Mouse (Mus musculus) Patski (cell line): ENCODE results near the gene March11. TPM values are rescaled to one million over a fixed set of nuclear protein-coding genes. Genes with fewer than 3 reads are reported as not detected.

ENCODE experiments used
- ATAC-seq: fragments of 100-300 bp; one replicate; pipeline ENCODE4 v1.8.0; 2021
- CTCF ChIA-PET: fragments of 350-600 bp; sonication (Branson Sonifier 250); formaldehyde crosslinking; loops from one replicate; lab custom pipeline; 2022; ENCODE audit warnings: inconsistent platforms; lab: Charles Lee
- POLR2A ChIA-PET: fragments of 350-600 bp; sonication (Branson Sonifier 250); formaldehyde crosslinking; loops from one replicate; lab custom pipeline; 2022; ENCODE audit warnings: antibody characterized with exemption, inconsistent platforms; lab: Charles Lee
- DNase-seq: peaks from one replicate; pipeline ENCODE4 v3.0.0-alpha.2; 2011; ENCODE audit warnings: low read depth, low spot score
- H3K27me3 ChIP-seq: fragments of 371-371 bp; one replicate; pipeline ENCODE4 v1.5.1; 2021
- CTCF ChIP-seq: fragments of 100-300 bp; IDR thresholded peaks from one replicate; pipeline ENCODE4 v1.5.1; 2021
- in situ Hi-C: fragments of 300-500 bp; cut with MboI; formaldehyde crosslinking; loops from 3 replicates; pipeline ENCODE4 v1.11.1; 2018; ENCODE audit warnings: low pct_unique_long_range_greater_than_20kb, mixed read lengths
- polyA plus RNA-seq: library from polyadenylated mRNA; unstranded; gene quantifications from one replicate; pipeline ENCODE4 v1.2.3, GENCODE M21; 2021

Gene March11
- polyA plus RNA-seq, 1 experiment from 2014 or later, result 0.09 TPM

- DNase-seq (no peak), ATAC-seq (no peak)
- POLR2A ChIA-PET, result no interaction called here
- CTCF ChIA-PET, result no interaction called here
- TF ChIP-seq CTCF, result no peak
- peaks cover 3% of the 10 kb centered on the region for H3K27me3 ChIP-seq
- in situ Hi-C loops, result no loop called here
Measured at GRCm38 (mm10) chr15:26373759-26374158, 64.9 kb downstream of the March11 start.

- in situ Hi-C loops, result no loop called here
- ChIA-PET CTCF (no interaction called here), POLR2A (no interaction called here)
- H3K27me3 ChIP-seq, result peaks cover 5% of the 10 kb centered on the region
- DNase-seq (no peak), ATAC-seq (peak; percentile 13)
- TF ChIP-seq CTCF, result no peak
Measured at GRCm38 (mm10) chr15:26374232-26374631, 65.4 kb downstream of the March11 start.

- ChIA-PET CTCF (no interaction called here), POLR2A (no interaction called here)
- DNase-seq, result no peak
- TF ChIP-seq CTCF, result no peak
- H3K27me3 ChIP-seq, result peaks cover 5% of the 10 kb centered on the region
- in situ Hi-C loops, result no loop called here
- no peak for ATAC-seq
Measured at GRCm38 (mm10) chr15:26374946-26375345, 66.1 kb downstream of the March11 start.

DNA sequence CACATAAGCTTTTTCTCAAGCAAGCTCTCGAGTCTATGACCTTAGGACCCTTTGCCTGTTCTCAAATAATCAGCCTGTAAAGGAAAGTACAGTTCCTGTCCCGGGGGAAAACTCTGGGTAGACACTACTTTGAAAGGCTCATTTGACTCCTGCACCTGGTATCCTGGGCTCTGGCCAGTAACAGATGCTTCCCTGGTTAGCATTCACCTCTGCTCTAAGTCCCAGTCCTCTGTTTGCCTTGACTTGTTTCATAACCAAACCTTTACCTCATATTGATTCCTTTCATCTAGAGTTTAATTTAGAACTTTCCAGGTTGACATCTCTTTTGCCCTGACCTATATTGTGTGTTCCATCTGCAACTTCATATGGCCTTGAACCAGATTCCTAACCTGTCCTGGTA, 68.5 kb downstream of the March11 start:
- POLR2A ChIA-PET, result no interaction called here
- H3K27me3 ChIP-seq, result peaks cover 12% of the 10 kb centered on the region
- in situ Hi-C loops, result no loop called here
- TF ChIP-seq CTCF, result no peak
- no peak for ATAC-seq
- CTCF ChIA-PET, result no interaction called here
- DNase-seq, result no peak

GRCm38 (mm10) chr15:26378879-26379278, 70.0 kb downstream of the March11 start:
- ChIA-PET CTCF (no interaction called here), POLR2A (no interaction called here)
- DNase-seq (no peak), ATAC-seq (no peak)
- peaks cover 12% of the 10 kb centered on the region for H3K27me3 ChIP-seq
- TF ChIP-seq CTCF, result no peak
- in situ Hi-C loops, result no loop called here

GRCm38 (mm10) chr15:26379831-26380230, 71.0 kb downstream of the March11 start:
- POLR2A ChIA-PET, result no interaction called here
- TF ChIP-seq CTCF, result no peak
- CTCF ChIA-PET, result no interaction called here
- no peak for DNase-seq
- no peak for ATAC-seq
- in situ Hi-C loops, result no loop called here
- peaks cover 12% of the 10 kb centered on the region for H3K27me3 ChIP-seq

DNA sequence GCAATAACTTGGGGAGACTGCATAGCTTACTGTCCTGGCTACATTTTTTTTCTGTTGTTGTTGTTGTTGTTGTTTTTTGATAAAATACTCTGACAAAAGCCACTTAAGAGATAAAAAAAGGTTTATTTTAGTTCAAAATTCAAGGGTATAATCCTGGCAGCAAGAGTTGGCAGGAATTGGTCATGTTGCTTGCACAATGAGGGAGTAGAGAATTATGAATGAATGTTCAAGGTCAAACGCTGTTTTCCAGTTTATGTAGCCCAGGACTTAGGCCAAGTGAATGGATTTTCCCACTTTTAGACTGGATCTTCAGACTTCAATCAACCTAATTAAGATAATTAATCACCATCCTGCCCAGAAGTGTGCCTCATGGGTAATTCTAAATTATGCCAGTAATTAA, 72.0 kb downstream of the March11 start:
- no peak for TF ChIP-seq CTCF
- DNase-seq (no peak), ATAC-seq (no peak)
- POLR2A ChIA-PET, result no interaction called here
- in situ Hi-C loops, result no loop called here
- CTCF ChIA-PET, result no interaction called here
- peaks cover 12% of the 10 kb centered on the region for H3K27me3 ChIP-seq

DNA sequence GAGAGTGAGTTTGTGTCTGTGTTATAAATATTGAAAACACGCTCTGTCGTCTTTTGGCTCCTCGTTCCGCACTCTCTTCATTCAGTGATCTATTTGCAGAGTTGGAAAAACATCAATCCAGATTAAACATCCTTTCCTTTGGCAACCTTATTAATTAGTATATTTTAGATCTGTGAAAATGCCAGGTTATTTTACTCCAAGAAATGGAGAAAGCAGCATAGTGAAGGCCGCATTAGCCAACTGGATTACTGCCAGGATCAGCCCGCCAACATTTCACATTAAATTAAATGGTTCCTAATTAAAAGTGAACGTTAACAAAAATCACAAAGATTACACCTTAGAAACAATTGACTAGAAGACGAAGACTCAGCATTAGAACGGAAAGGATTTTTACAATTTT, 81.2 kb downstream of the March11 start:
- ChIA-PET CTCF (no interaction called here), POLR2A (no interaction called here)
- DNase-seq, result no peak
- no peak for TF ChIP-seq CTCF
- H3K27me3 ChIP-seq, result peaks cover 3% of the 10 kb centered on the region
- ATAC-seq, result no peak
- in situ Hi-C loops, result no loop called here

- no peak for TF ChIP-seq CTCF
- ChIA-PET POLR2A (no interaction called here), CTCF (interaction anchor here (1.4 to 1.5 kb wide), 2 partner anchors 12 kb away, joined by 3 to 4 read pairs; no protein-coding TSS in a partner anchor)
- in situ Hi-C loops, result no loop called here
- DNase-seq (no peak), ATAC-seq (no peak)
- H3K27me3 ChIP-seq, result no peaks in the 10 kb centered on the region
Measured at GRCm38 (mm10) chr15:26396556-26396955, 87.7 kb downstream of the March11 start.

- DNase-seq, result no peak
- ChIA-PET CTCF (no interaction called here), POLR2A (no interaction called here)
- ATAC-seq, result no peak
- peaks cover 4% of the 10 kb centered on the region for H3K27me3 ChIP-seq
- TF ChIP-seq CTCF, result no peak
- in situ Hi-C loops, result no loop called here
Measured at GRCm38 (mm10) chr15:26425284-26425683, 116.4 kb downstream of the March11 start.

DNA sequence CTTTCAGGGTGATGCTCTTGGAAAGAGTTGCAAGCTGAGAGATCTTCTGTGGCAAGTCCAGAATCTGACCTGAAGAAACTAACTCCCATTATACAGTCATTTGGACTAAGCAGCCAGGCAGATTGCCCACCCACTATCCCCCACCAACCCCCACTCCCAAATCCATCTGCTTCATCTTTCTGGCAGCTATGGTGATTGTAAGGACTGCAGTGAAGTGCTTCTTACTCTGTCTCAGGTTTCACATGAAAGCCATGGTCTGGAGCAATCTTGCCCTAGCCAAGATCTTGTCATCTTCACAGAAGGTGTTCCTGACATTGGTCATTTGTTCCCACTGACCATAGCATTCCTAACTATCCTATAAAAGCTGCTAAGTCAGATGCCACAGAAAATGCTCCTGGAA, 117.4 kb downstream of the March11 start:
- DNase-seq (no peak), ATAC-seq (no peak)
- CTCF ChIA-PET, result no interaction called here
- in situ Hi-C loops, result no loop called here
- peaks cover 6% of the 10 kb centered on the region for H3K27me3 ChIP-seq
- POLR2A ChIA-PET, result no interaction called here
- no peak for TF ChIP-seq CTCF

- ATAC-seq, result no peak
- no peak for TF ChIP-seq CTCF
- CTCF ChIA-PET, result no interaction called here
- POLR2A ChIA-PET, result no interaction called here
- in situ Hi-C loops, result no loop called here
- DNase-seq, result no peak
- peaks cover 6% of the 10 kb centered on the region for H3K27me3 ChIP-seq
Measured at GRCm38 (mm10) chr15:26430565-26430964, 121.7 kb downstream of the March11 start.
